Mouse (Mus musculus) subcutaneous adipose tissue, adult 2 months (tissue): ENCODE measurements around the gene Olfr885. TPM values are rescaled to one million over a fixed set of nuclear protein-coding genes. Genes with fewer than 3 reads are reported as not detected.

ENCODE experiments used
- polyA plus RNA-seq: library from polyadenylated mRNA; depleted of rRNA; stranded (reverse); fragments of >200 nt; gene quantifications from 2 replicates; pipeline ENCODE4 v1.2.3, GENCODE M21; 2012; ENCODE audit warnings: low replicate concordance; rRNA removed

Gene Olfr885
- polyA plus RNA-seq, result not detected in 2 replicates

GRCm38 (mm10) chr9:38061022-38061421 lies at the start of gene Olfr885:
TSS of gene Olfr885 (plus strand) at chr9:38061322.

GRCm38 (mm10) chr9:38025508-38025907 lies 35.6 kb upstream of the Olfr885 start, which contains the start of gene Olfr883:
TSS of gene Olfr883 (plus strand) at chr9:38025808.

GRCm38 (mm10) chr9:38046255-38046654 lies 14.9 kb upstream of the Olfr885 start, which contains the start of gene Olfr884:
TSS of gene Olfr884 (plus strand) at chr9:38046555.

GRCm38 (mm10) chr9:38083772-38084171 lies 22.6 kb downstream of the Olfr885 start, which contains the start of gene Olfr887:
TSS of gene Olfr887 (plus strand) at chr9:38084072.

GRCm38 (mm10) chr9:38107828-38108227 lies 46.7 kb downstream of the Olfr885 start, which contains the start of gene Olfr888:
TSS of gene Olfr888 (plus strand) at chr9:38108128.

Other genes with a start within 250 kb of the Olfr885 start
- gene Olfr877, start 207.1 kb upstream of the Olfr885 start, polyA plus RNA-seq, result 0.82 TPM in 1 of 2 replicates, not detected in the other
- not detected in 2 replicates for gene Olfr145, start 164.6 kb upstream of the Olfr885 start, polyA plus RNA-seq
- 0.44 TPM in 1 of 2 replicates, not detected in the other for gene Olfr878, start 143.5 kb upstream of the Olfr885 start, polyA plus RNA-seq
- gene Olfr881, start 69.5 kb upstream of the Olfr885 start, polyA plus RNA-seq, result not detected in 2 replicates
- not detected in 2 replicates for gene Olfr883, start 35.5 kb upstream of the Olfr885 start, polyA plus RNA-seq
- gene Olfr884, start 14.8 kb upstream of the Olfr885 start, polyA plus RNA-seq, result not detected in 2 replicates
- gene Olfr887, start 22.8 kb downstream of the Olfr885 start, polyA plus RNA-seq, result not detected in 2 replicates
- not detected in 2 replicates for gene Olfr888, start 46.8 kb downstream of the Olfr885 start, polyA plus RNA-seq
- gene Olfr889, start 53.9 kb downstream of the Olfr885 start, polyA plus RNA-seq, result not detected in 2 replicates
- not detected in 2 replicates for gene Olfr890, start 81.2 kb downstream of the Olfr885 start, polyA plus RNA-seq
- not detected in 2 replicates for gene Olfr891, start 119.5 kb downstream of the Olfr885 start, polyA plus RNA-seq
- not detected in 2 replicates for gene Olfr893, start 147.0 kb downstream of the Olfr885 start, polyA plus RNA-seq
- not detected in 2 replicates for gene Olfr894, start 156.7 kb downstream of the Olfr885 start, polyA plus RNA-seq
- gene Olfr143, start 191.5 kb downstream of the Olfr885 start, polyA plus RNA-seq, result not detected in 2 replicates
- gene Olfr895, start 206.5 kb downstream of the Olfr885 start, polyA plus RNA-seq, result not detected in 2 replicates
- not detected in 2 replicates for gene Olfr896-ps1, start 229.8 kb downstream of the Olfr885 start, polyA plus RNA-seq